Mouse (Mus musculus): Measurements from ENCODE around the gene Bbip1. TPM values are rescaled to one million over a fixed set of nuclear protein-coding genes. Genes with fewer than 3 reads are reported as not detected.

The Bbip1 gene
- total and polyA plus RNA-seq, 3 experiments, result 71.3 to 75.9 TPM; not detected in 1

- peak; percentile 72; the same call in 1 of the 2 replicates for TF ChIP-seq USF1 (IDR thresholded peaks at IDR 0.05; ENCODE audit: low read depth, low read length)
- TF ChIP-seq MAZ (IDR thresholded peaks at IDR 0.05; ENCODE audit: low read depth, low read length), result 0 out of 2 replicates have a peak, but pooled peaks have one; percentile 28
- 0 out of 2 replicates have a peak, but pooled peaks have one; percentile 42 for TF ChIP-seq MYB (IDR thresholded peaks at IDR 0.05; ENCODE audit: low read depth, low read length)
- no peak for TF ChIP-seq USF2 (IDR thresholded peaks at IDR 0.05; ENCODE audit: borderline replicate concordance in 1 of 2, insufficient read depth in 1 of 2, low read depth in 1 of 2, low read length in 2 of 2)
- TF ChIP-seq RAD21 (IDR thresholded peaks at IDR 0.05; ENCODE audit: low read depth, low read length), result no peak
Observed at GRCm38 (mm10) chr19:53939467-53939866, 5.0 kb downstream of the Bbip1 start (continued).

GRCm38 (mm10) chr19:53934046-53934445, 10.4 kb downstream of the Bbip1 start:
- DNase-seq (ENCODE audit: low read depth, low spot score), result no peak
- TF ChIP-seq MYC (IDR thresholded peaks at IDR 0.05; ENCODE audit: low read depth, low read length), result no peak
- TF ChIP-seq ZMIZ1 (IDR thresholded peaks at IDR 0.05; ENCODE audit: low read depth, low read length), result 0 out of 2 replicates have a peak, but pooled peaks have one; percentile 27
- Histone ChIP-seq H3K4me1 (ENCODE audit: control insufficient read depth in 1 of 2, insufficient read depth in 2 of 2, low read length in 2 of 2) (peaks cover 6 to 8% of the 10 kb centered on the region in 2 experiments), H3K9me3 (replicated peaks; ENCODE audit: insufficient read depth, low read length) (no peaks in the 10 kb centered on the region), H3K36me3 (ENCODE audit: control insufficient read depth in 1 of 2, insufficient read depth in 2 of 2, low read length in 2 of 2) (peaks cover 15 to 32% of the 10 kb centered on the region in 2 experiments), H3K4me3 (ENCODE audit: control insufficient read depth in 1 of 2, insufficient read depth in 1 of 2, low read depth in 2 of 2, low read length in 2 of 2) (no peak overlapping the region), H3K9ac (ENCODE audit: control insufficient read depth, low read depth, low read length, poor library complexity, severe bottlenecking) (no peak overlapping the region), H3K27me3 (ENCODE audit: control insufficient read depth in 1 of 2, insufficient read depth in 2 of 2, low read length in 2 of 2) (no peaks in the 10 kb centered on the region), H3K27ac (ENCODE audit: control insufficient read depth, low read depth, low read length) (no peak overlapping the region), H3K79me2 (ENCODE audit: control insufficient read depth, insufficient read depth, low read length, poor library complexity) (no peaks in the 10 kb centered on the region)

- no peaks in the 10 kb centered on the region for H3K9me3 ChIP-seq (replicated peaks; ENCODE audit: insufficient read depth, low read length)
- H3K36me3 ChIP-seq (ENCODE audit: control insufficient read depth in 1 of 2, insufficient read depth in 2 of 2, low read length in 2 of 2), result peaks cover 16 to 27% of the 10 kb centered on the region in 2 experiments
- no peak overlapping the region for H3K4me3 ChIP-seq (ENCODE audit: control insufficient read depth in 1 of 2, insufficient read depth in 1 of 2, low read depth in 2 of 2, low read length in 2 of 2)
- H3K27me3 ChIP-seq (ENCODE audit: control insufficient read depth in 1 of 2, insufficient read depth in 2 of 2, low read length in 2 of 2), result no peaks in the 10 kb centered on the region
- no peaks in the 10 kb centered on the region for H3K79me2 ChIP-seq (ENCODE audit: control insufficient read depth, insufficient read depth, low read length, poor library complexity)
- no peak for TF ChIP-seq JUND (IDR thresholded peaks at IDR 0.05; ENCODE audit: low read depth, low read length)
- no peak for TF ChIP-seq TBP (IDR thresholded peaks at IDR 0.05; ENCODE audit: low read depth, low read length)
- no peak for TF ChIP-seq POLR2AphosphoS2 (IDR thresholded peaks at IDR 0.05; ENCODE audit: low read length)
- TF ChIP-seq POLR2AphosphoS5 (IDR thresholded peaks at IDR 0.05; ENCODE audit: borderline replicate concordance, low read depth, low read length), result 0 out of 2 replicates have a peak, but pooled peaks have one; percentile 26
- H3K9ac ChIP-seq (ENCODE audit: control insufficient read depth, low read depth, low read length, poor library complexity, severe bottlenecking), result no peak overlapping the region
- peaks cover 11% of the 10 kb centered on the region in 2 experiments for H3K4me1 ChIP-seq (ENCODE audit: control insufficient read depth in 1 of 2, insufficient read depth in 2 of 2, low read length in 2 of 2)
- H3K27ac ChIP-seq (ENCODE audit: control insufficient read depth, low read depth, low read length), result no peak overlapping the region
- no peak for DNase-seq (ENCODE audit: low read depth, low spot score)
Observed at GRCm38 (mm10) chr19:53933050-53933449, 11.4 kb downstream of the Bbip1 start.

GRCm38 (mm10) chr19:53929218-53929617, 15.2 kb downstream of the Bbip1 start:
- Histone ChIP-seq H3K27ac (ENCODE audit: control insufficient read depth, low read depth, low read length) (peak overlapping the region; percentile 78), H3K36me3 (ENCODE audit: control insufficient read depth in 1 of 2, insufficient read depth in 2 of 2, low read length in 2 of 2) (peaks cover 14 to 25% of the 10 kb centered on the region in 2 experiments), H3K9me3 (replicated peaks; ENCODE audit: insufficient read depth, low read length) (no peaks in the 10 kb centered on the region), H3K4me1 (ENCODE audit: control insufficient read depth in 1 of 2, insufficient read depth in 2 of 2, low read length in 2 of 2) (peaks cover 11 to 26% of the 10 kb centered on the region in 2 experiments), H3K79me2 (ENCODE audit: control insufficient read depth, insufficient read depth, low read length, poor library complexity) (no peaks in the 10 kb centered on the region), H3K9ac (ENCODE audit: control insufficient read depth, low read depth, low read length, poor library complexity, severe bottlenecking) (peak overlapping the region; percentile 41), H3K27me3 (ENCODE audit: control insufficient read depth in 1 of 2, insufficient read depth in 2 of 2, low read length in 2 of 2) (no peaks in the 10 kb centered on the region), H3K4me3 (ENCODE audit: control insufficient read depth in 1 of 2, insufficient read depth in 1 of 2, low read depth in 2 of 2, low read length in 2 of 2) (no peak overlapping the region; a peak in 1 of 4 replicates)
- peak; percentile 78 for DNase-seq (ENCODE audit: low read depth, low spot score)
- TF ChIP-seq MAX (IDR thresholded peaks at IDR 0.05; ENCODE audit: low read length) (no peak), ELF1 (IDR thresholded peaks at IDR 0.05; ENCODE audit: low read depth, low read length) (no peak), GABPA (IDR thresholded peaks at IDR 0.05; ENCODE audit: low read depth, low read length) (no peak), TAL1 (IDR thresholded peaks at IDR 0.05; ENCODE audit: low read length) (peak; percentile 36; the same call in 1 of the 2 replicates), RAD21 (IDR thresholded peaks at IDR 0.05; ENCODE audit: low read depth, low read length) (no peak), MAFK (IDR thresholded peaks at IDR 0.05; ENCODE audit: borderline replicate concordance, low read depth, low read length) (no peak), MAZ (IDR thresholded peaks at IDR 0.05; ENCODE audit: low read depth, low read length) (no peak), ZKSCAN1 (IDR thresholded peaks at IDR 0.05; ENCODE audit: low read depth, low read length) (no peak), POLR2AphosphoS5 (IDR thresholded peaks at IDR 0.05; ENCODE audit: borderline replicate concordance, low read depth, low read length) (no peak), KAT2A (conservative IDR thresholded peaks at IDR 0.05; ENCODE audit: low read depth, low read length) (no peak), USF1 (IDR thresholded peaks at IDR 0.05; ENCODE audit: low read depth, low read length) (no peak), BHLHE40 (IDR thresholded peaks at IDR 0.05; ENCODE audit: borderline replicate concordance, low read depth, low read length) (no peak), POLR2A (IDR thresholded peaks at IDR 0.05; ENCODE audit: control insufficient read depth in 1 of 2, insufficient read depth in 1 of 2, low read depth in 1 of 2, low read length in 2 of 2, poor library complexity in 1 of 2) (no peak), CHD1 (IDR thresholded peaks at IDR 0.05; ENCODE audit: low read depth, low read length) (peak; percentile 97; the same call in 1 of the 2 replicates), EP300 (IDR thresholded peaks at IDR 0.05; ENCODE audit: low read depth in 1 of 2, low read length in 2 of 2) (peak; percentile 74 to 91), ZMIZ1 (IDR thresholded peaks at IDR 0.05; ENCODE audit: low read depth, low read length) (no peak), GATA1 (IDR thresholded peaks at IDR 0.05; ENCODE audit: low read depth, low read length) (peak; percentile 82)

Data from MEL (cell line).